Mouse (Mus musculus) cerebral cortex, adult 2 months (tissue): ENCODE results near the gene Rhov.

Experiments
- WGBS: fragments of 180-500 bp; shearing (Covaris S2); methylation state at CpG from one replicate; pipeline ENCODE4 v1.1.7; 2018; 5-methylcytosine and 5-hydroxymethylcytosine counted together

Gene Rhov

GRCm38 (mm10) chr2:119292281-119292680 lies 21.2 kb upstream of the Rhov start:
- 90% methylated on average over 5 of the region's 5 CpGs for WGBS

DNA sequence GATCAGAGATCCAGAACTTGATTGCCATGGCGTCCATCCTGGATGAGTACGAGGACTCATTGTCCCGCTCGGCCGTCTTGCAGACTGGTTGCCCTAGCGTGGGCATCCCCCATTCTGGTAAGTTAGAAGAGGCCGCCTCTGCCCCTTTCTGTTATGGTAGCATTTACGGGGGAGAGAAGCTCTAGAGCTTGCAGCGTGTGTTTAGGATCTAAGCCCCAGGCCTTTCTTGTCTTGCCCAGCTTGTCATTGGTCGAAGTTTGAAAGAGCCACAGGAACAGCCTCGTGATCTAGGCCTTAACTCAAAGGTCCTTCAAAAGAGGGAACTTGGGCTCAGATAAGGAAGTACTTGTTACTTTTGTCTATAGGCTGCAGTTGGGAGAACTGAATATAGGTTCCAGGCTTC lies 17.9 kb upstream of the Rhov start:
- under 1% methylated on average over 11 of the region's 11 CpGs for WGBS

DNA sequence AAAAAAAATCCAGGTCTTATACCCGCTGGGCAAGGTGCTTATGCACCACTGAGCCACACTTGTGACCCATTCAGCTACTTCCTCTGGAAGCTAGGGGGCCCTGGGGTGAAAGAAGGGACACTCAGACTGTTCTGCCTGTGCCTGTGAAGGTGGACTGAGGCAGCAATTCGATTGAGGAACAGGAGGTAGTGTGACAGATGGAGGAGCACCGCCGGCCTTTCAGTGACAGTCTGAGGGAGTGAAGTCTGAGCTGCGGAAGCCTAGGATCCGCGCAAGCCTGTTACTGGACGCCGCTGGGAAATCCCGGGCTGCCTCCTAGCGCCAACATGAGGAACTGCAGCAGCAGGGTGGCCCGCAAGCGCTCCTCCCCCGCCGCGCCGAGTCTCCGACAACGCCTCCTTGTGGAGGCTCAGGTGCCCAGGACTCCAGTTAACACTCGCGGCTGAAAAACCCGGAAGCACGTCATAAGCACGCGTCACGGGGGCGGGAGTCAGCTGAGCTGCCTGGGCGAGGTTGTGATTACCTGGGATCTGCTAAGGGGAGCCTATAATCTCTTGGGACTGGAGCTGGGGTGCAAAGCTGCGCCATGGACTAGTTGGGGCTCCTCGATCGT lies 17.3 kb upstream of the Rhov start, which contains the start of gene Vps18:
Gene Vps18 (plus strand): TSS at position 471 of the 613 bp plus-strand sequence.
- WGBS: under 1% methylated on average over 31 of the region's 31 CpGs

GRCm38 (mm10) chr2:119287372-119287771 lies 16.3 kb upstream of the Rhov start:
- WGBS: 96% methylated on average over 5 of the region's 5 CpGs

- WGBS: 84% methylated on average over 7 of the region's 7 CpGs
Observed at GRCm38 (mm10) chr2:119281899-119282565, 11.0 kb upstream of the Rhov start.

DNA sequence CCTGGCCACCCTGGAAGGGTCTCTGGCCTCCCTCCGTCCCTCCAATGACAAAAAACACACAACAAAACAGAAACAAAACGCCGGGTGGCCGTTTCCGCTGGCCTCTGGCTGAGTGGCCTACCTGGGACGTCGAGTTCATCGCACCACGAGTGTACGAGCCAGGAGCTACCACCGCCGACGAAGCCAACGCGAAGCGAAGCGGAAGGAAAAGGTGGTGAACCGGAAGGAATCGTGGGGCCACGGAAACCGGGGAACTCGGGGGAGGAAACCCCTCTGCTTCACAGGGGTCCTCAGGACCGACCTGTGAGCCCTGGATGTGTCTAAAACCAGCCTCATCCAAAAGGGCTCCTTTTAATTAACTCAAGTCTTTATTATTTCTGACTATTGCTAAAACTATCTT lies 6.7 kb upstream of the Rhov start:
- WGBS: 91% methylated on average over 23 of the region's 23 CpGs

DNA sequence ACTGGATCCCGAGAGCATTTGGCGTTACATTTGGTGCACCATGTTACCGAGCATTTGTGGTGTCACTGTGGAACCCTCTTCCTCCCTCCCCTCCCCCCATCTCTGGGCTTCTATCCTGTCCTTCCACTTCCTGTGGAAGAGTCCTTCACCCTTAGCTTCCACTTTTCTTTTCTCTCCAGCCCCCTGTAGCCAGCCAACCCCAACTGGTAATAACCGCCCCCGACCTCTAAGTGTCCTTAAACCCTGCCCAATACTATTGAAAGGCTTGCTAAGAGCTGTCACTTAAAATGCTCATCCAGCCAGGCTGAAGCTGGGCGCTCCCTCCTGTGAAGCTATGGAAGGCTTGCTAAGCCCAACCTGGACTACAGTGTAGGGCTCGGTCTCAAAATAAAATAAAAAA lies 5.9 kb upstream of the Rhov start:
- 82% methylated on average over 7 of the region's 7 CpGs for WGBS

DNA sequence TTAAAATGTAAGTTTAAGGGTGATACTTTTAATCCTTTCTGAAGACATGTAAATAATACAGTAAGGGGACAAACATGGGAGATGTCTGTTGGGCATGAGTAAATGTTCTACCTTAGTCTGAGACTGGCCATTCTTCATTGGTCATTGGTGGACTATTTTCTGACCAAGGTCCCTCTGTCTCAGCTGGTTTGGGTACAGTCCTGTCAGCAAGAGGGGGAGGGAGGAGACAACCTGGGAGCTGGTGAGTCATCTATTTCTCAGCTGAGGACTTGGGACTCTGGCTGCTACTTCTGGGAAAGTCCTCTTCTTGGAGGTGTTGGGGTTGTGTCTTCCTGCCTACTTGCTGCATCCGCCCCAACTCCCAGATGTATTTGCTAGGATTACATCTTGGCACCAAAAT lies 3.1 kb upstream of the Rhov start:
- WGBS: 55% methylated on average over 1 of the region's 1 CpGs

GRCm38 (mm10) chr2:119270286-119270642 lies 808 bp downstream of the Rhov start:
- 57% methylated on average over 9 of the region's 9 CpGs for WGBS

DNA sequence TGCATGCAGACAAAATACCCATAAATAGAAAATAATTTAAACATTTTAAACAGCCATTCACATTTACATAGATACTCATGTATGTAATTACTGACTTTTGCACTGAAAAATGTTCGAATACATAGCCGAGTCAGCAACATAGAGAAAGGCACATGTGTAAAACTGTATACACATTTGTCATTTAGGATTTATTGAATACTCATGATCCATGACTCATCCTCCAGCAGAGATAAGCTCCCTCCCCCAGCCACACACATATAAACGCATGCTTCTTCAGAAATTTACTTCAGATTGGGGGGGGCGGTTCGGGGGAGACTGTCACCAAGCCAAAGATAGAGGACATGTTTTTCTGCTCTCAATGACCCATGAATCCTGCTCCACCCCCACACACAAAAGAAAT lies 7.3 kb downstream of the Rhov start:
- WGBS: 73% methylated on average over 5 of the region's 5 CpGs

DNA sequence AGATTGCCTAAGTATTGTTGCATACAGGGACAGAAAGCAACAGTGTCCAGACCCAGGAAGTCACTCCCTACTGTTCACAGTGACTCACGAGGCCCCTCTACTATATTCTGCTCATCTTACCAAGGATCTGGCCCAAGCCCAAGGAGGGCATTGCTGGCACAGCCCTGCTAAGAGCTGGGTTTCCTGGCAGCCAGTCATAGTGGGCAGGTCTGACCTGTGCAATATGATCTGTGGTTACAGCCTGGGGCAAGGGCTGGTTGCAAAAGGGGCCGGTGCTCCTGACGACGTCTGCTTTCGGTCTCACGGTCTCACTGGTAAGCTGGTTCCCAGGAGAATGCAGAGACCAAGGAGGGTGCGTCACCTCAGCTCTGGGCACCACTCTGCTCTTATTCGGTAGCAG lies 8.1 kb downstream of the Rhov start:
- 54% methylated on average over 8 of the region's 8 CpGs for WGBS

DNA sequence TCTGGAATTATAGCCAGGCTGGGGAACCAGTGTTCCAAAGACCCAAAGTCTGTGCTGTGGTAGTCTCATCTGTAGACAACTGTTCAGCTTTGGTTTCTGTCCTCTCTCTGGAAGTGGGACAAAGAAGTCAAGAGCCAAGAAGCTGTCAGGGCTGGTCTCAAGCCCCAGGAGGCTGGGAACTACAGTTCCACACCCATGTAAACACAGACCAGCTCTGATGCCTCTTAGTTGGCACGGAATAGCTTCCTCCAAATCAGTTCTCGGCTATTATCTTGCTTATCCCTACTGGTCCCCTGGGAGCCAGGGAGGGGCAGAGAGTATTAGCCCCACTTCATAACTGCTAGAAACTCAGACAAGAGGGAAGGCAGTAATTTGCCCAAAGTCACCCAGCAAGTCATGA lies 9.7 kb downstream of the Rhov start:
- 64% methylated on average over 2 of the region's 2 CpGs for WGBS

- 75% methylated on average over 1 of the region's 1 CpGs for WGBS
Observed at GRCm38 (mm10) chr2:119260518-119260917, 10.6 kb downstream of the Rhov start.

DNA sequence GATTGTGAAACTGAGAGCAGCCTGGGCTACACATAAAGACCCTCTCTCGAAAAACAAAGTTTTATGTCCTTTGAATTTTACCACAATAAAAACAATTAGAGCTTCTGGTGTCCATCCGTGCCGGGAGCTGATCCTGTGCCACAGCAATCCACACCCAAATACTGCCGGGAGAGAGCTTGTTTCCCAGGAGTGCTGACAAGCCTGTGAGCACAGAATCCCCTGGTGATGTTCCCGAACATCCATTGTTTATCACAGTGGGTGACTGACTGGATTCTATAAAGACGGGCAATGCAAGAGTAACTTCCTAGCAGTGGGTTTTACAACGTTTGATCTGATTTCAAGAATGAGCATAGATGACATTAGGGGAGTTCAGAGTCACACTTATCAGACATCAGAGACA lies 16.1 kb downstream of the Rhov start:
- WGBS: 19% methylated on average over 7 of the region's 7 CpGs

DNA sequence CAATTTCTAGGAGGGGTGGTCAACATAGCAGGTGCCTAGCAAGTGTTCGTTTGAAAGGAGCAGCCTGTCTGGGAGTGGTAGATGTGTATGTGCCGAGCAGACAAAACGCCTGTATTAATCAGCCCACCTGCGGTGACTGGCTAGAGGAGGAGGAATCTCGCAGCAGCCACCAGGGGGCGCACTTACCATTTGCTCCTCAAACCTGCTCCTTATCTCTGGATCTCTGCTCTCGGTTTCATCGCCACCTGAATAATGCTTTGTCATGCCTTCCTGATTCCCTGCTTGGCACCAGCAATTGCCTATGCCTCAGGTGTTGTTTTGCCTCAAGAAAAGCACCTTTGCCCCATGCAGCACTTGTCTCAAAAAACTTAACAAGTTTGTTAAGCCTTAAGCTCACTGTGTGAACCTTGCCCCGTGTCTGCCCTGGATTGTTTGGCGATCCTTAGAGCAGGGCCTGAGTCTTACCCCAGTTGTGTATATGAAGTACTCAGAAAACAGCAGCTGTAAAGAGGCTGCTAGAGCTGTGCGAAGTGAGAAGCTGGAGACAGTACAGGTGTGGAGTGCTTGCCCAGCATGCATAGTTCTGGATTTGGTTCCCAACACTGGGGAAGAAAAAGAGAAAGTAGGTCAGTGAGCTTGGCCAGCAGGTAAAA lies 20.1 kb downstream of the Rhov start:
- 17% methylated on average over 11 of the region's 11 CpGs for whole genome bisulfite sequencing

GRCm38 (mm10) chr2:119250377-119250776 lies 20.7 kb downstream of the Rhov start:
- 53% methylated on average over 5 of the region's 5 CpGs for WGBS

DNA sequence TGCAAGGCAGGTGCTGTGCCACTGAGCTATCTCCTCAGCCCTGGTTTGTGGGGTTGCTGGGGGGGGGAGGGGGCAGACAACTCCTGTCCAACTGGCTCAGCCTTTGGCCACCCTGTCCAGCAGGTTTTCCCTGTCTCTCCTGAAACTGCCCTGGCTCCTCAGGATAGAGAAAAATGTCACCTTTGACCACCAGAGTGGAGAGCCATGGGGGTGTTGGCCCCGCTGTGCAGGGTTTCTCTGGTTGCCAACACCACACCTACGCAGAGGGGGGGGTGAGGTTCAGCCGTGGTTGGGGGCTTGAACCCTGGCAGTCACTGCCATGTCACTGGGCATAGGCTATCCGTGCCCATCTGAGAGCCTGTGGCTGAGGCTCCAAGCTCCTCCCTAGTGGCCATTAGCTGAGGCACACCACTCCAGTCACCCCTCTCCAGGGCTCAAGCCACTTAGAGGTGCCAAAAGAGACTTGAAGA lies 21.4 kb downstream of the Rhov start:
- 82% methylated on average over 4 of the region's 4 CpGs for WGBS

DNA sequence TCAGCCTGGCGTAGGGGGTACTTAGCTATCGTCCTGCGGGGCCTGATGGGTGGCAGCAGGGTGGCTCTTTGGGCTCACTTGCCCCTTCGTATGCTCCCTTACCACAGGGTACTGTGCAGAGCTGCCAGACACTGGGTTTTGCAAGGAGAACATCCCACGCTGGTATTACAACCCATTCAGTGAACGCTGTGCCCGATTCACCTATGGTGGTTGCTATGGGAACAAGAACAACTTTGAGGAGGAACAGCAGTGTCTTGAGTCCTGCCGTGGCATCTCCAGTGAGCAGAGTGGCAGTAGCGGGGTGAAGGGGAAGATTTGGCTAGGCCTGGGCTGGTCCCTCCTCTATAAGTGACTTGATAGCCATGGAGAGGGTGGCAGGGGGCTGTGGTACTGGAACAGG lies 23.2 kb downstream of the Rhov start:
- 70% methylated on average over 9 of the region's 9 CpGs for WGBS

DNA sequence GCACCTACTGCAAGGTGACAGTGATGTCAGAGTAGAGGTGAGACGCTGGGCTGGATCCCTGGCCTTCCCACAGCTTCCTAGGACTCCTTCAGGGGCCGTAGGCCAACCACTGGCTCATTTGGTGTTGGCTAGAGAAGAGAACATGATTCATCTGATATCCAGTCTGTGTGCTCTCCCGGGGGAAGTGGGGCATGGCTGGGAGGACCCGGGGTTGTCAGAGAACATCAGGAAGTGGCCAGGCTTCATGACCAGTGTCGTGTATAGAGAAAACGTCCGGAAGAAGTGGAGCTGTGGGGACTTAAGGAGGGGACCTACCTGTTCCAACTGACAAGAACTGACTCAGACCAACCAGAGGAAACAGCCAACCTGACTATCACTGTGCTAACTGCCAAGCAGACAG lies 25.8 kb downstream of the Rhov start:
- 77% methylated on average over 7 of the region's 7 CpGs for WGBS

- 73% methylated on average over 9 of the region's 9 CpGs for WGBS
Observed at GRCm38 (mm10) chr2:119242548-119242947, 28.5 kb downstream of the Rhov start.

DNA sequence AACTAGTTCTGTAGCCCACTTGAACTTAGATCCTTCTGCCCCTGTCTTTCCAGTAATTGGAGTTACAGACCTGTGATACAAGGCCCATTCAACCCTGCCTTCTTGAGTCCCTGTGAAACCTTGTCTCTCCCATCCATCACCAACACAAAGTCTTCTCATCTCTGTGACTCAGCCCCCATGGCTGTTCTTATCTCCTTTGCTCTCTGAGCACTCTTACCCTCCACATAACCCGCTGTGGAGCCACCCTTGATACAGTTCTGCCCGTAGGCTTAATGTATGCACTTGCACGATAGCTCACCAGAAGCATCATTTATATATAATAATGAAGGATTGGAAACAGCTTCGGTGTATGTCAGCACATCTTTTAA lies 30.3 kb downstream of the Rhov start:
- 92% methylated on average over 4 of the region's 4 CpGs for WGBS

DNA sequence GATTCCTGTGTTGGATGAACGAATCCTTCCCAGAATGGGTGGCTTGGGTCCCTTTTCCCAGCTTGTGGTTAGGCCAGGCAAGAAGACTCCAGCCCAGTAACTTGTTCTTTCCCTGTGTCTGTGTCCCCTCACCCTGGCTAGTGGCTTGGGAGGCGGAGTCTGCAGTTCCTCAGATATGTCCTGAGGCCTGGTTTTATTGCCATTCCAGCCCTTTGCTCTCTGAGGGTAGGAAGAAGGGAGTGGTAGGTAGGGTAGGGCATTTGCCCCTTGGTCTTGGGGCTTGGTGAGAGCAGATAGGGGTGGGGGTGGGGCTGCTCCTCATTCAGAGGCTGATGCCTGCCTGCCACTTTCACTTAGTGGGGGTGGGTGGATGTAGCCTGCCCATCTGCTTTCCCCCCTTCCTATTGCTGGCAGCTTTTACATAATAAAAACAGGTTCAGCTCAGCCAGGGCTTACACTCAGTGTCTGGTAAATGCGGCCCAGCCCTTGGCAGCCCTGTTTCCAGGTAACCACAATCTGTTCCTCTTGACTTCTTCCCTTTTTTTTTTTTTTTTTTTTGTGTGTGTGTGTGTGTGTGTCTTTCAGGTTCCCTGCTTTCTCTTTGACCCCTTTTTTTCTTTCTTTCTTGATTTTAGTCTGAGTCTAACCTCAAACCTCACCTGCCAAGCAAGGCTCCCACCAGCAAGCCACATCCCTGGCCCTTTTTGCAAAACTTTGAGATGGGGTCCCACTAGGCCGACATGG lies 30.8 kb downstream of the Rhov start:
- 83% methylated on average over 4 of the region's 4 CpGs for WGBS

- WGBS: 83% methylated on average over 2 of the region's 2 CpGs
Observed at GRCm38 (mm10) chr2:119238671-119239070, 32.4 kb downstream of the Rhov start.
